ENCODE assay signal across 9 mouse cellular contexts in the genomic region with DNA sequence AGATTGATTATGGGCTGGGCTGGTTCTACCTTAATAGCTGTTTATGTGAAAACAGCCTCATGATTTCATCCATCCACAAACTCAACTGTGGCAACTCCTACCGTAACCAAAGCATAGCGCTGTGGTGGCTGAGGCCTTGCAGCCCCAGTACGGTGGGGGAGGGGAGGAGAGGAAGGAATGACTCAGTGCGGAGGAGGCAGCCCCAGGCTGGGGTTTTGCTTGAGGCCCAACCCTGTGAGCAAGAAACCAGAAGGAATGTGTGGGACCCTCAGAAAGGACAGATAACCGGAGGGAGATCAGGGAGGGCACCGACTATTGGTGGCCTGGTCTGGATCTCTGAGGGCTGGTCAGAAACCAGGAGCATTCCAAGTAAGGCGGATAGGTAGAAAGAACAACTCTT. TPM values are rescaled to one million over a fixed set of nuclear protein-coding genes. Genes with fewer than 3 reads are reported as not detected.
A peak's percentile ranks its signal among the peaks of the same experiment; 100 is the strongest.
DNase-seq lines count a peak whose midpoint lies in the region; ATAC-seq and TF ChIP-seq lines count a peak whose summit lies in the region.
"Had no signal": no experiment of that assay in that cellular context is flagged by ENCODE, and none has a peak within 500 bp of the region (broad histone marks: within the 10 kb centered on the region; RNA-seq: fewer than 3 reads in every experiment).

No protein-coding gene starts in this region.

- peak; percentile 24; the same call in 1 of the 2 replicates for ATAC-seq in heart, postnatal 0 days (ENCODE audit: insufficient read depth, low read depth)
- ATAC-seq in megakaryocyte, adult 5-6 weeks (ENCODE audit: poor library complexity, severe bottlenecking) = peak; percentile 53
- no peak for ATAC-seq in hindbrain, embryonic 12.5 days (ENCODE audit: low FRiP score)

- H3K27ac ChIP-seq in heart, postnatal 0 days (ENCODE audit: low read depth) = peak overlapping the region; percentile 40
- no peak overlapping the region for H3K27ac ChIP-seq in hindbrain, embryonic 12.5 days
- H3K27ac ChIP-seq: heart, adult 2 months had no signal

- H3K4me2 ChIP-seq in heart, postnatal 0 days (ENCODE audit: low read depth, low read length) = no peak overlapping the region
- H3K4me2 ChIP-seq in hindbrain, embryonic 12.5 days (replicated peaks) = no peak overlapping the region

- H3K4me3 ChIP-seq in heart, postnatal 0 days (ENCODE audit: low read depth, low read length) = no peak overlapping the region
- no peak overlapping the region for H3K4me3 ChIP-seq in hindbrain, embryonic 12.5 days
- H3K4me3 ChIP-seq: heart, adult 2 months had no signal

- no peaks in the 10 kb centered on the region for H3K27me3 ChIP-seq in heart, postnatal 0 days (ENCODE audit: control insufficient read depth, insufficient read depth, low read length)
- no peaks in the 10 kb centered on the region for H3K27me3 ChIP-seq in hindbrain, embryonic 12.5 days

- TF ChIP-seq EP300 in heart, postnatal 0 days (IDR thresholded peaks at IDR 0.05; ENCODE audit: low read depth) = no peak

- 45% methylated on average over 7 of the region's 7 CpGs for WGBS in heart, postnatal 0 days
- WGBS in hindbrain, embryonic 12.5 days = 50% methylated on average over 7 of the region's 7 CpGs

- TF ChIP-seq CTCF in heart, postnatal 0 days (IDR thresholded peaks at IDR 0.05; ENCODE audit: low read depth) = no peak

- H3K36me3 ChIP-seq in heart, postnatal 0 days (replicated peaks; ENCODE audit: control insufficient read depth, insufficient read depth, low read length) = no peaks in the 10 kb centered on the region
- H3K36me3 ChIP-seq in hindbrain, embryonic 12.5 days = no peaks in the 10 kb centered on the region

- no peak overlapping the region for H3K9ac ChIP-seq in heart, postnatal 0 days (replicated peaks; ENCODE audit: low read depth, low read length)
- H3K9ac ChIP-seq in hindbrain, embryonic 12.5 days = no peak overlapping the region

- H3K4me1 ChIP-seq in heart, postnatal 0 days (ENCODE audit: control insufficient read depth, insufficient read depth) = peaks cover 20% of the 10 kb centered on the region
- peaks cover 45% of the 10 kb centered on the region for H3K4me1 ChIP-seq in hindbrain, embryonic 12.5 days

- H3K9me3 ChIP-seq in heart, postnatal 0 days (replicated peaks; ENCODE audit: control insufficient read depth, low read length) = no peaks in the 10 kb centered on the region
- no peaks in the 10 kb centered on the region for H3K9me3 ChIP-seq in hindbrain, embryonic 12.5 days (replicated peaks)

- peak; percentile 26 for DNase-seq in heart, adult 8-10 months (ENCODE audit: low spot score)
- no peak for DNase-seq in heart, postnatal 25 days (ENCODE audit: low spot score)
- peak; percentile 44 for DNase-seq in urinary bladder, postnatal 25 days (ENCODE audit: low spot score)
- DNase-seq in urinary bladder, postnatal 4 days (ENCODE audit: low spot score in 2 of 2) = no peak
- DNase-seq in heart, postnatal 0 days (ENCODE audit: low spot score) = peak; percentile 49
- DNase-seq in cerebellum, adult 11 months = no peak

- intact Hi-C loops in heart, postnatal 25 days (cut with DNase I) = no loop called here

RNA-seq across cellular contexts. Expression of a gene that starts 17.0 kb away (rescaled TPM):
- 10 to 100 TPM; 26.2 to 44.3 (median 36.4) TPM for total RNA-seq in heart, adult 8-10 months (2022)
- 10 to 100 TPM; 28.6 to 37.1 TPM for total RNA-seq in heart, postnatal 25 days (2021)
- 18.8 and 34.6 TPM in 2 replicates for total RNA-seq in heart, postnatal 0 days (2014; rRNA removed; ENCODE audit: low replicate concordance)
- polyA plus RNA-seq in heart, postnatal 0 days (2015; fragmentation: Nextera tagmentation; extraction: Ambion mirVana) = 5.8 and 6.2 TPM in 2 replicates
- 10.6 and 11.9 TPM in 2 replicates for total RNA-seq in megakaryocyte, adult 5-6 weeks (2015)
- 9.6 and 10.9 TPM in 2 replicates for total RNA-seq in megakaryocyte, adult 5-6 weeks (2017)
- polyA plus RNA-seq in hindbrain, embryonic 12.5 days (2016; fragmentation: Nextera tagmentation; extraction: Ambion mirVana) = 2.4 TPM in 2 replicates

RNA-seq across cellular contexts. Expression of a gene that starts 54.1 kb away (rescaled TPM):
- under 1 TPM; 0.14 to 0.47 (median 0.19) TPM for total RNA-seq in heart, adult 8-10 months (2022)
- under 1 TPM; 0.39 to 0.64 TPM for total RNA-seq in heart, postnatal 25 days (2021)
- 1.7 TPM in 1 of 2 replicates, not detected in the other for total RNA-seq in heart, postnatal 0 days (2014; rRNA removed; ENCODE audit: low replicate concordance)
- 0.10 TPM in 1 of 2 replicates, not detected in the other for polyA plus RNA-seq in heart, postnatal 0 days (2015; fragmentation: Nextera tagmentation; extraction: Ambion mirVana)
- total RNA-seq in megakaryocyte, adult 5-6 weeks (2015) = not detected in 2 replicates
- total RNA-seq in megakaryocyte, adult 5-6 weeks (2017) = 0.37 TPM in 1 of 2 replicates, not detected in the other
- polyA plus RNA-seq in hindbrain, embryonic 12.5 days (2016; fragmentation: Nextera tagmentation; extraction: Ambion mirVana) = not detected in 2 replicates

RNA-seq across cellular contexts. Expression of a gene that starts 57.1 kb away (rescaled TPM):
- 1 to 10 TPM in 1 of 4 experiments, under 1 TPM in 3; 0.25 to 1.7 (median 0.40) TPM for total RNA-seq in heart, adult 8-10 months (2022)
- under 1 TPM; 0.08 to 0.22 TPM for total RNA-seq in heart, postnatal 25 days (2021)
- 0.15 and 2.1 TPM in 2 replicates for total RNA-seq in heart, postnatal 0 days (2014; rRNA removed; ENCODE audit: low replicate concordance)
- 0.33 and 0.43 TPM in 2 replicates for polyA plus RNA-seq in heart, postnatal 0 days (2015; fragmentation: Nextera tagmentation; extraction: Ambion mirVana)
- total RNA-seq in megakaryocyte, adult 5-6 weeks (2015) = 0.13 TPM in 1 of 2 replicates, not detected in the other
- not detected in 2 replicates for total RNA-seq in megakaryocyte, adult 5-6 weeks (2017)
- polyA plus RNA-seq in hindbrain, embryonic 12.5 days (2016; fragmentation: Nextera tagmentation; extraction: Ambion mirVana) = 0.81 and 0.91 TPM in 2 replicates

Comparison
In these comparisons a context has a peak if more than half of its experiments do, and no peak if none do; other contexts are left out.
1. DNase-seq: peak in heart, adult 8-10 months (single experiment), urinary bladder, postnatal 25 days (single experiment) and heart, postnatal 0 days (single experiment); none in heart, postnatal 25 days (single experiment), urinary bladder, postnatal 4 days (0 of 2) and cerebellum, adult 11 months (single experiment).